Comparison of ENCODE assay signal across 21 mouse cellular contexts in the genomic region with DNA sequence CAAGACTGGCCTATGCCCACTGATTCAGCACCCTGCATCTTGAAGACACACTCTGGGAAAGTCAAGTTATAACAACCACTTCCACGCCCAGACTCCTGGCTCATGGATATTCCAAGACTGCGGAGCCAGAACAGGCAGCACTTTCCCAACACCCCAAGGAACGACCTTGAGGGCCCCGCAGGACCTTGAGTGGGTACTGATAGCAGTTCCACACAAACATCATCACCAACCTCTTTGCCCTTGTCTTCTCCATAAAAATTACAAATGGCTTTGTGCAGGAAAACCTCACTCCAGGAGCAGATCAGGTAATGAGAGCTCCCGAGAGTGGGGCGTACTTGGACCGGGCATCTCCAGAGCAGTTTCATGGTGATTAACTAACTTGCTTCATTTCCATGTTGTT. TPM values are rescaled to one million over a fixed set of nuclear protein-coding genes. Genes with fewer than 3 reads are reported as not detected.
"Had no signal": no experiment of that assay in that cellular context is flagged by ENCODE, and none has a peak within 500 bp of the region (broad histone marks: within the 10 kb centered on the region; RNA-seq: fewer than 3 reads in every experiment).

No protein-coding gene starts in this region.

- H3K27ac ChIP-seq: kidney, postnatal 0 days; left cerebral cortex, adult 2 months; liver, embryonic 13.5 days; midbrain, embryonic 10.5 days; midbrain, embryonic 13.5 days; neural tube, embryonic 13.5 days had no signal

- DNase-seq: kidney, adult 2 months; kidney, postnatal 36 days; layer of hippocampus, postnatal 36 days; liver, embryonic 13.5 days; lung, adult 2 months; lung, postnatal 14 days; thymus, adult 18-20 months; thymus, postnatal 14 days; thymus, postnatal 4 days had no signal

- H3K9me3 ChIP-seq: midbrain, embryonic 10.5 days; midbrain, embryonic 13.5 days; neural tube, embryonic 13.5 days had no signal

- H3K4me3 ChIP-seq: left cerebral cortex, adult 2 months; liver, embryonic 13.5 days; megakaryocyte, embryonic 14.5 days; midbrain, embryonic 10.5 days; midbrain, embryonic 13.5 days; myocyte; neural tube, embryonic 13.5 days had no signal

- H3K27me3 ChIP-seq: liver, embryonic 13.5 days; megakaryocyte, embryonic 14.5 days; midbrain, embryonic 13.5 days; neural tube, embryonic 13.5 days had no signal

RNA-seq across cellular contexts. Expression of a gene that starts 56.0 kb away (rescaled TPM):
- total RNA-seq: layer of hippocampus, adult 8-10 months; left cerebral cortex, postnatal 10 days; monocyte, adult 5-6 weeks; neutrophil, adult 5-6 weeks had no signal
- polyA plus RNA-seq: liver, adult 2 months had no signal
